Mouse (Mus musculus) forebrain, embryonic 12.5 days (tissue): Measurements from ENCODE around the gene Pip5k1c. TPM values are rescaled to one million over a fixed set of nuclear protein-coding genes. Genes with fewer than 3 reads are reported as not detected.
A peak's percentile ranks its signal among the peaks of the same experiment; 100 is the strongest.

Experiments
- ATAC-seq: fragments of 200-750 bp; cut with Nextera tagmentation; 2 replicates; pipeline ENCODE4 v1.8.0; 2017; ENCODE audit warnings: moderate TSS enrichment; ENCODE audit not compliant: low FRiP score
- H3K27ac ChIP-seq: fragments of 300-500 bp; sonication (generic); 2 replicates; pipeline ENCODE4 v1.5.1; 2016; ENCODE audit warnings: mild to moderate bottlenecking
- H3K27me3 ChIP-seq: fragments of 300-500 bp; sonication (generic); 2 replicates; pipeline ENCODE4 v1.6.1; 2016; ENCODE audit warnings: mild to moderate bottlenecking
- H3K36me3 ChIP-seq: fragments of 300-500 bp; sonication (generic); replicated peaks from 2 replicates; pipeline ENCODE4 v1.6.1; 2016; ENCODE audit warnings: mild to moderate bottlenecking
- H3K4me1 ChIP-seq: fragments of 300-500 bp; sonication (generic); 2 replicates; pipeline ENCODE4 v1.6.1; 2016
- H3K4me2 ChIP-seq: fragments of 300-500 bp; sonication (generic); 2 replicates; pipeline ENCODE4 v1.6.1; 2016; ENCODE audit warnings: mild to moderate bottlenecking, moderate library complexity
- H3K4me3 ChIP-seq: fragments of 300-500 bp; sonication (generic); replicated peaks from 2 replicates; pipeline ENCODE4 v1.5.1; 2016; ENCODE audit warnings: mild to moderate bottlenecking
- H3K9ac ChIP-seq: fragments of 300-500 bp; sonication (generic); 2 replicates; pipeline ENCODE4 v1.6.1; 2016; ENCODE audit warnings: mild to moderate bottlenecking
- H3K9me3 ChIP-seq: fragments of 300-500 bp; sonication (generic); 2 replicates; pipeline ENCODE4 v1.6.1; 2016
- WGBS: fragments of 180-500 bp; shearing (Covaris S2); methylation state at CpG from one replicate; pipeline ENCODE4 v1.1.7; 2016; 5-methylcytosine and 5-hydroxymethylcytosine counted together
- polyA plus RNA-seq: library from polyadenylated mRNA; unstranded; fragments of >200 nt; fragmentation: Nextera tagmentation; extraction: Ambion mirVana; gene quantifications from 2 replicates; pipeline ENCODE4 v1.2.1, GENCODE M21; 2016

Gene Pip5k1c
- polyA plus RNA-seq, 1 experiment from 2014 or later, result 84.1 TPM

GRCm38 (mm10) chr10:81306837-81307682 is 14.3 kb downstream of the Pip5k1c start:
- Histone ChIP-seq H3K4me2 (no peak overlapping the region), H3K27ac (no peak overlapping the region), H3K9me3 (no peaks in the 10 kb centered on the region), H3K4me3 (no peak overlapping the region), H3K4me1 (peaks cover 20% of the 10 kb centered on the region), H3K36me3 (peaks cover 68% of the 10 kb centered on the region), H3K27me3 (no peaks in the 10 kb centered on the region), H3K9ac (no peak overlapping the region)
- no peak for ATAC-seq
- 92% methylated on average over 21 of the region's 21 CpGs for WGBS

- H3K27me3 ChIP-seq, result no peaks in the 10 kb centered on the region
- no peak overlapping the region for H3K9ac ChIP-seq
- no peaks in the 10 kb centered on the region for H3K9me3 ChIP-seq
- WGBS, result 91% methylated on average over 5 of the region's 5 CpGs
- H3K36me3 ChIP-seq, result peaks cover 93% of the 10 kb centered on the region
- no peak for ATAC-seq
- H3K4me2 ChIP-seq, result no peak overlapping the region
- H3K4me3 ChIP-seq, result no peak overlapping the region
- H3K27ac ChIP-seq, result no peak overlapping the region
- peaks cover 2% of the 10 kb centered on the region; the same call in 1 of the 2 replicates for H3K4me1 ChIP-seq
Measured at GRCm38 (mm10) chr10:81309571-81309970, 16.8 kb downstream of the Pip5k1c start.

DNA sequence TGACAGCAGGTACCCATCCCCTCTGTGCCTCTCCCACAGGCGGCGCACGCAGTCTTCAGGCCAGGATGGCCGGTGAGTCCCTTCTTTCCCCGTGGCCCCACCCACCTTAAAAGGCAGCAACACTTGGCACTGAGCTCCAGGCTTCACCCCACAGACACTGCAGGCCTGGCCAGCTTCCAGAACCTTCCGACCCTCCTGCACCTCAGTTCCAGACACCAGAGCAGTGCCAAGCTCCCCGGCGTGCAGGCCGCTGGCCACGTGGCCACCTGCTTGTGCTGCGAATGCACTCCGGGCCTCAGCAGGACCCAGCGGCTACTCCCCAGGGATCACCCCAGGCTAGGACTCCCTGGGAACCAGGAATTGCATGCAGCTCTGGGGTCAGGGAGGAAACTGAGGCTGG is 20.8 kb downstream of the Pip5k1c start:
- H3K27me3 ChIP-seq, result peaks cover 6% of the 10 kb centered on the region; the same call in 1 of the 2 replicates
- H3K36me3 ChIP-seq, result peaks cover 84% of the 10 kb centered on the region
- no peak overlapping the region for H3K4me3 ChIP-seq

DNA sequence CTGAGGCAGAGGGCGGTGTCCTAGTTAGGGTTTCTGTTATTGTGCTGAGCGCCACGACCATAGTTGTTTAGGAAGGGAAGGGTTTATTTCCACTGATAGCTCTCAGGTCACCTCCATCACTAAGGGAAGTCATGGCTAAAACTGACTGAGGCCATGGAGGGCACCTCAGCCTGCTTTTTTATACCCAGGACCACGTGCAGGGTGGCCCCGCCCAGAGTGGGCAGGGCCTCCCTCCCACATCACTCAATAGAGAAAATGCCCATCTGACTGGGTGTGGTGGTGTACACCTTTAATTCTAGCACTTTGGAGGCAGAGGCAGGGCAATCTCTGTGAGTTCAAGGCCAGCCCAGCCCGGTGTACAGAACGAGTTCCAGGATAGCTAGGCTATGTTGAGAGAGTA is 21.4 kb downstream of the Pip5k1c start:
- Histone ChIP-seq H3K27ac (no peak overlapping the region), H3K9ac (no peak overlapping the region), H3K27me3 (peaks cover 6% of the 10 kb centered on the region; the same call in 1 of the 2 replicates), H3K9me3 (no peaks in the 10 kb centered on the region), H3K4me2 (no peak overlapping the region), H3K4me3 (no peak overlapping the region), H3K4me1 (peaks cover 18% of the 10 kb centered on the region), H3K36me3 (peaks cover 78% of the 10 kb centered on the region)
- no peak for ATAC-seq
- WGBS, result 79% methylated on average over 7 of the region's 7 CpGs

More for the DNA sequence above, 20.8 kb downstream of the Pip5k1c start:
- Histone ChIP-seq H3K4me2 (no peak overlapping the region), H3K27ac (no peak overlapping the region), H3K4me1 (peaks cover 14% of the 10 kb centered on the region), H3K9me3 (no peaks in the 10 kb centered on the region), H3K9ac (no peak overlapping the region)
- ATAC-seq, result no peak
- WGBS, result 92% methylated on average over 13 of the region's 13 CpGs

DNA sequence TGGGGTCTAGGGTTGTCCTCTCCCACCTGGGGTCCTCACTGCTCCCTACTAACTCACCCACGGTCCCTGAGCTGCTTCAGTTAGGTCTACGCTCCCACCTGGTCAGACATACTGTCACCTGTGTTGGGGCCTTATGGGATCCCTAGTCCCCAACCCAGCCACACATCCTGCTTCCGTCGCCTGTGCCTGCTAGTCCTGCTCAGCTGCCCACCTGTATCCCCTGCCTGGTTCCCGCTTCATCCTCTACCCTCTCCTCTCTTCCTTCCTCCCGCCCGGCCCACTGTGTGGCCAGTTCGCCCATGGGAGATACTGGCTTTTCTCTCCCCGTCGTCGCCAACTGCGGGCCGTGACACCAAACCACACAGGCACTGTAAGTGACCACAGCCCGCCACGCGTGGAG is 22.8 kb downstream of the Pip5k1c start:
- H3K4me3 ChIP-seq, result no peak overlapping the region
- no peak for ATAC-seq
- H3K27me3 ChIP-seq, result peaks cover 6% of the 10 kb centered on the region; the same call in 1 of the 2 replicates
- no peaks in the 10 kb centered on the region for H3K9me3 ChIP-seq
- no peak overlapping the region for H3K4me2 ChIP-seq
- WGBS, result 93% methylated on average over 16 of the region's 16 CpGs
- no peak overlapping the region for H3K9ac ChIP-seq
- peaks cover 64% of the 10 kb centered on the region for H3K36me3 ChIP-seq
- H3K4me1 ChIP-seq, result peaks cover 26% of the 10 kb centered on the region
- no peak overlapping the region for H3K27ac ChIP-seq

DNA sequence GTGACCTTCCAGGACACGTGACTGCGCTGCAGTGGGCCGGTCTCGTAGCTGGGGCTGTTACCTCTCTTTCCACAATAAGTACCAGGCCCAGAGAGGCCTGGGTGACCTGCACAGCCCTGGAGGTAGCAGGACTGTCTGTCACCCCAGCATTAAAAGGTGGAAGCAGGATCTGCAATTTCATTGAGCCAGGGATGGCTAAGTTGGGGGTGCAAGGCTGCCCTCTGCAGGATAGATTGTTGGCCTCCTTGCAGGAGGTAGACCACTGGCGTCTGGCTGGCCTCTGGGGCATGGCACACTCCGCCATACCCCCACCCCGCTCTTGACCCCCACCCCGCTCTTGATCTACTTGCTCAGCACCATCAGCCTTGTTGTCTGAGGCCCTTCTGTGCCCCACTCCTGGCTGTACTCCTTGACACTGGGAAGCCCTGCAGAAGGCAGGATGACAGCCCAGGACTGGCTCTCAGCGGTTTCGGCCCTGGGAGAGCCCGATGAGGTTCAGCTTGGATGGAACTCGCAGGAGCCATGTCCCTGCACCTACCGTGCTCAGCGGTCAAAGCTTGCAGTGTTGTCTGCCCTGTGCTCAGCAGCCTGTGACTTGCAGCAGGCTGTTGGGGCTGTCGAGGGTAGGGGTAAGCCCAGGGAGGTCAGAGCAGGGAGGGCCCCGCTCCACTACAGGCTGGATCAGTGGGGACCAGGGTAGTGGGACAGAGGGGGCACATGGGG is 23.7 kb downstream of the Pip5k1c start:
- H3K4me1 ChIP-seq, result peaks cover 27% of the 10 kb centered on the region
- peaks cover 55% of the 10 kb centered on the region for H3K36me3 ChIP-seq
- peak overlapping the region; percentile 32 for H3K4me2 ChIP-seq
- no peaks in the 10 kb centered on the region for H3K9me3 ChIP-seq
- no peak overlapping the region for H3K4me3 ChIP-seq
- peak overlapping the region; percentile 22; the same call in 1 of the 2 replicates for H3K9ac ChIP-seq
- WGBS, result 43% methylated on average over 16 of the region's 16 CpGs
- H3K27ac ChIP-seq, result no peak overlapping the region
- no peak for ATAC-seq
- peaks cover 6% of the 10 kb centered on the region; the same call in 1 of the 2 replicates for H3K27me3 ChIP-seq

DNA sequence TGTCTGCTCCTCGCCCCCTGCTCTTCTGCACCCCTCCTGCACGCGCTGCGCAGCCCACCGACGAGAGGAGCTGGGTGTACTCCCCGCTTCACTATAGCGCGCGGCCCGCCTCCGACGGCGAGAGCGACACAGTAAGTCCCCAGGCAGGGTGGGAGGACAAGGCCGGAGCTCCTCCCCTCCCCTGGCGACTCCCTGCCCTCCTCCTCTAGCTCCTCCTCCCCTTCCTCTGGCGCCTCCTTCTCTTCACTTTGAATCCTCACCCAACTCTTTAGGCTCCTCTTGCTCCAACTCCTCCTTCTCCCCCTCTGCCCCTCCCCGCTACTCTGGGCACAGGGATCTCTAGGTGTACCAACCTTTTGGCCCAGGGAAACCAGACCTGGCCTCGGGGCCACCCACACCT is 24.5 kb downstream of the Pip5k1c start:
- H3K4me2 ChIP-seq, result peak overlapping the region; percentile 32
- H3K36me3 ChIP-seq, result peaks cover 48% of the 10 kb centered on the region
- peaks cover 6% of the 10 kb centered on the region; the same call in 1 of the 2 replicates for H3K27me3 ChIP-seq
- no peak overlapping the region for H3K4me3 ChIP-seq
- peak overlapping the region; percentile 22; the same call in 1 of the 2 replicates for H3K9ac ChIP-seq
- H3K27ac ChIP-seq, result no peak overlapping the region
- peaks cover 35% of the 10 kb centered on the region for H3K4me1 ChIP-seq
- no peak for ATAC-seq
- 10% methylated on average over 20 of the region's 20 CpGs for WGBS
- H3K9me3 ChIP-seq, result no peaks in the 10 kb centered on the region

- peak overlapping the region; percentile 88 for H3K27ac ChIP-seq
- H3K4me2 ChIP-seq, result peak overlapping the region; percentile 77
- no peaks in the 10 kb centered on the region for H3K9me3 ChIP-seq
- peak overlapping the region; percentile 96 for H3K4me3 ChIP-seq
- peaks cover 38% of the 10 kb centered on the region for H3K4me1 ChIP-seq
- H3K9ac ChIP-seq, result peak overlapping the region; percentile 21
- H3K27me3 ChIP-seq, result peaks cover 6% of the 10 kb centered on the region; the same call in 1 of the 2 replicates
- 90% methylated on average over 13 of the region's 13 CpGs for whole genome bisulfite sequencing
- peaks cover 48% of the 10 kb centered on the region for H3K36me3 ChIP-seq
- ATAC-seq, result no peak
Measured at GRCm38 (mm10) chr10:81318589-81319329, 26.0 kb downstream of the Pip5k1c start.

DNA sequence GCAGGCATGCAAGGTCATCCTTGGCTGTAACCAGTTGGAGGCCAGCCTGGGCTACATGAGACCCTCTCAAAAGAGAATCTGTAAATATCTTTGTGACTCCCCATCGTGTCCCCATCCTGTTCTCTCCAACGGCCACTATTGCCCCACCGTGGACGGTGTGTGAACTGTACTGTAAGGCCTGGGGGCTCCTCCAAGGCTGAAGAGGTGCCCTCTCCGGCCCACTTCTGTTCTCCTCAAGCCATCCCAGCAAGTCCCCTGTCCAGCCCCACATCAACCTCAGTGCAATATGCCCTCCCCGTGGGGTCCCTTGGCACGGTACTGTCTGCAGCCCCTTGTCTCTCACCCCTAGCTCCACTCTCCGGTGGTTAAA is 26.6 kb downstream of the Pip5k1c start:
- Histone ChIP-seq H3K4me3 (peak overlapping the region; percentile 96), H3K9me3 (no peaks in the 10 kb centered on the region), H3K27me3 (peaks cover 6% of the 10 kb centered on the region; the same call in 1 of the 2 replicates), H3K4me1 (peaks cover 38% of the 10 kb centered on the region), H3K4me2 (peak overlapping the region; percentile 77), H3K27ac (peak overlapping the region; percentile 88), H3K9ac (peak overlapping the region; percentile 21), H3K36me3 (peaks cover 48% of the 10 kb centered on the region)
- no peak for ATAC-seq
- 43% methylated on average over 8 of the region's 8 CpGs for WGBS

GRCm38 (mm10) chr10:81319741-81320549 is 27.2 kb downstream of the Pip5k1c start:
- no peaks in the 10 kb centered on the region for H3K9me3 ChIP-seq
- H3K27ac ChIP-seq, result peak overlapping the region; percentile 88
- H3K4me2 ChIP-seq, result peak overlapping the region; percentile 77
- WGBS, result 2% methylated on average over 38 of the region's 38 CpGs
- peak overlapping the region; percentile 96 for H3K4me3 ChIP-seq
- peak; percentile 1; the same call in 1 of the 2 replicates for ATAC-seq
- peak overlapping the region; percentile 21 for H3K9ac ChIP-seq
- peaks cover 6% of the 10 kb centered on the region; the same call in 1 of the 2 replicates for H3K27me3 ChIP-seq
- peaks cover 38% of the 10 kb centered on the region for H3K4me1 ChIP-seq
- H3K36me3 ChIP-seq, result peaks cover 49% of the 10 kb centered on the region
